Mouse (Mus musculus): ENCODE results near the gene Wdr24. TPM values are rescaled to one million over a fixed set of nuclear protein-coding genes. Genes with fewer than 3 reads are reported as not detected.

Wdr24 gene
- total RNA-seq, 2 experiments from 2014 or later, result 23.9 to 26.5 TPM

GRCm38 (mm10) chr17:25841117-25841880 lies 17.9 kb downstream of the Wdr24 start, which contains the start of gene Gm20683:
Gene Gm20683, minus strand, starts transcription at chr17:25841763.
- intact Hi-C loops (cut with DNase I), result no loop called here

GRCm38 (mm10) chr17:25842509-25842908 lies 19.1 kb downstream of the Wdr24 start:
- intact Hi-C loops (cut with DNase I), result no loop called here
- DNase-seq (ENCODE audit: low spot score in 2 of 2), result no peak

More at GRCm38 (mm10) chr17:25841117-25841880, 17.9 kb downstream of the Wdr24 start, which contains the start of gene Gm20683:
- no peak for DNase-seq (ENCODE audit: low spot score in 2 of 2)

- intact Hi-C loops (cut with DNase I), result no loop called here
- no peak for DNase-seq (ENCODE audit: low spot score in 2 of 2)
Observed at GRCm38 (mm10) chr17:25843122-25843521, 19.7 kb downstream of the Wdr24 start.

GRCm38 (mm10) chr17:25843636-25844395 lies 20.4 kb downstream of the Wdr24 start:
- DNase-seq (ENCODE audit: low spot score in 2 of 2), result peak in 1 of 2 experiments; percentile 48
- intact Hi-C loops (cut with DNase I), result no loop called here

- peak; percentile 92 to 94 for DNase-seq (ENCODE audit: low spot score in 2 of 2)
- intact Hi-C loops (cut with DNase I), result no loop called here
Observed at GRCm38 (mm10) chr17:25844396-25844901, 21.0 kb downstream of the Wdr24 start, which contains the start of gene Rhot2. Gene Rhot2, minus strand, starts transcription at chr17:25844851.

GRCm38 (mm10) chr17:25860229-25860628 lies 36.8 kb downstream of the Wdr24 start:
- DNase-seq (ENCODE audit: low spot score in 2 of 2), result no peak
- intact Hi-C loops (cut with DNase I), result no loop called here

- intact Hi-C loops (cut with DNase I), result no loop called here
- peak; percentile 94 to 95 for DNase-seq (ENCODE audit: low spot score in 2 of 2)
Observed at GRCm38 (mm10) chr17:25860832-25861703, 37.6 kb downstream of the Wdr24 start, which contains the start of gene Wdr90. Gene Wdr90, minus strand, starts transcription at chr17:25861501.

- no peak for DNase-seq (ENCODE audit: low spot score in 2 of 2)
- intact Hi-C loops (cut with DNase I), result no loop called here
Observed at GRCm38 (mm10) chr17:25861704-25862612, 38.5 kb downstream of the Wdr24 start.

- DNase-seq (ENCODE audit: low spot score in 2 of 2), result no peak
- intact Hi-C loops (cut with DNase I), result no loop called here
Observed at GRCm38 (mm10) chr17:25863681-25864080, 40.3 kb downstream of the Wdr24 start.

- intact Hi-C loops (cut with DNase I), result no loop called here
- DNase-seq (ENCODE audit: low spot score in 2 of 2), result no peak
Observed at GRCm38 (mm10) chr17:25864311-25864710, 40.9 kb downstream of the Wdr24 start.

- intact Hi-C loops (cut with DNase I), result no loop called here
- DNase-seq (ENCODE audit: low spot score in 2 of 2), result no peak
Observed at GRCm38 (mm10) chr17:25865288-25865687, 41.9 kb downstream of the Wdr24 start.

GRCm38 (mm10) chr17:25866172-25866571 lies 42.7 kb downstream of the Wdr24 start:
- no peak for DNase-seq (ENCODE audit: low spot score in 2 of 2)
- intact Hi-C loops (cut with DNase I), result no loop called here

- intact Hi-C loops (cut with DNase I), result no loop called here
- DNase-seq (ENCODE audit: low spot score in 2 of 2), result no peak
Observed at GRCm38 (mm10) chr17:25867509-25867835, 44.0 kb downstream of the Wdr24 start.

- intact Hi-C loops (cut with DNase I), result no loop called here
- no peak for DNase-seq (ENCODE audit: low spot score in 2 of 2)
Observed at GRCm38 (mm10) chr17:25867836-25868600, 44.6 kb downstream of the Wdr24 start.

- intact Hi-C loops (cut with DNase I), result no loop called here
- peak; percentile 82 to 84 for DNase-seq (ENCODE audit: low spot score in 2 of 2)
Observed at GRCm38 (mm10) chr17:25868601-25869191, 45.3 kb downstream of the Wdr24 start, which contains the start of gene Mcrip2. Gene Mcrip2, minus strand, starts transcription at chr17:25868764.

GRCm38 (mm10) chr17:25869498-25869897 lies 46.1 kb downstream of the Wdr24 start:
- intact Hi-C loops (cut with DNase I), result no loop called here

GRCm38 (mm10) chr17:25869954-25870353 lies 46.5 kb downstream of the Wdr24 start:
- intact Hi-C loops (cut with DNase I), result no loop called here

More at GRCm38 (mm10) chr17:25869498-25869897, 46.1 kb downstream of the Wdr24 start:
- no peak for DNase-seq (ENCODE audit: low spot score in 2 of 2)

More at GRCm38 (mm10) chr17:25869954-25870353, 46.5 kb downstream of the Wdr24 start:
- DNase-seq (ENCODE audit: low spot score in 2 of 2), result no peak
